Mouse (Mus musculus): ENCODE results near the gene Chn2. TPM values are rescaled to one million over a fixed set of nuclear protein-coding genes. Genes with fewer than 3 reads are reported as not detected.

Gene Chn2
- polyA plus RNA-seq, 1 experiment from 2014 or later: 13.6 TPM

DNA sequence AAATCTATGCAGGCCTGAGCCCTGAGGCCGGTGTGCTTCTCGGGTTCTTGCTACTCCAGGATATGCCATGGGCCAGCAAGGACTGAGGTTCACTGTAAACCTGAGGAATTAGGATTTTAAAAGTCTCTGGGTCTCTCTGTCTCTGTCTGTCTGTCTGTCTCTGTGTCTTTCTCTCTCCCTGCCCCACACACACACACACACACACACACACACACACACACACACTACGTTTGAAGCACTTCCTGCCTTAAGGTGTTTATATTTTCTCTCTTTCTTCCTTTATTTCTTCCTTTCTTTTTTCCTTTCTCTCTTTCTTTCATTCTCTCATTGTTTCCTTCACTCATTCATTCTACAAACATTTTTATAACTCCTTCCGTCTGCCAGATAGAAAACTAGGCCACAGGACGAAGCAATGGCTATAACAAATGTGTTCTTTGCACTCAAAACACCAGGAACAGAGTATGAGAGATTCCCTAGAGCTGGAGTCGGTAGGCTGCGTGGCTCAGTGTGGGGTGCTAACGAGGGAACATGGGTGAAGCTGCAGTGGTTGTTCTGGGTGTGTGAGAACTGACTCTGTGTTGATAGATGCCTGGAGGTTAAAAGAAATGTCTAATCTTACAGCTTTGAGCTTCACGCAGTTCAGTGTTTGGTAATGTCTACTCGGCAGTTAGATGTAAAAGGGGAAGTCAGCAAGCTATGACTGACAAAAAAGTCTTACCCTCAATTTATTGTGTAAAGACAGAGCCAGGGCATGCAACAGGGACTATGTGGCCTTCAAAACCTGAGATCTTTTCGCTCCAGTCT lies 103.7 kb downstream of the Chn2 start:
- H3K4me2 ChIP-seq: no peak overlapping the region
- no peaks in the 10 kb centered on the region for H3K36me3 ChIP-seq
- H3K9me3 ChIP-seq: no peaks in the 10 kb centered on the region
- no peak overlapping the region for H3K9ac ChIP-seq
- 75% methylated on average over 11 of the region's 11 CpGs for WGBS
- H3K4me3 ChIP-seq: no peak overlapping the region
- H3K4me1 ChIP-seq: 0 out of 2 replicates have a peak, but pooled peaks cover 3% of the 10 kb centered on the region
- H3K27ac ChIP-seq: no peak overlapping the region
- no peak for ATAC-seq (ENCODE audit: borderline replicate concordance, extremely low read depth, low FRiP score, low TSS enrichment)
- no peaks in the 10 kb centered on the region; the same call in 1 of the 2 replicates for H3K27me3 ChIP-seq

DNA sequence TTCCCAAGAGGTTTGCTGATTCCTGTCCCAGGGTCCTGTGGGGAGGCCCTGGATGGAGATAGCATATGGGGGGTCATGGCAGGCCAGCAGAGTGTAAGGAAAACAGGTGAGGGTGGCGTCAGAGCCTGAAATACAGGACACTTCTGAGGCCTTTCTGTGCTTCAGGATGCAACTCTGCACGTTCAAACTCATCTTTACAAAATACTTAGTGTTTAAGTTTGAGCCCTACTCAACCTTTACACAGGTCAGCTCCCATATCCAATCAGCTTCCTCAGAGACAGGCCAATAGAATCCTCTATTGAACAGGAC lies 104.3 kb downstream of the Chn2 start:
- 0 out of 2 replicates have a peak, but pooled peaks cover 3% of the 10 kb centered on the region for H3K4me1 ChIP-seq
- H3K4me2 ChIP-seq: no peak overlapping the region
- no peaks in the 10 kb centered on the region for H3K36me3 ChIP-seq
- 69% methylated on average over 2 of the region's 2 CpGs for WGBS
- H3K9ac ChIP-seq: no peak overlapping the region
- no peaks in the 10 kb centered on the region; the same call in 1 of the 2 replicates for H3K27me3 ChIP-seq
- H3K9me3 ChIP-seq: no peaks in the 10 kb centered on the region
- H3K4me3 ChIP-seq: no peak overlapping the region
- no peak for ATAC-seq (ENCODE audit: borderline replicate concordance, extremely low read depth, low FRiP score, low TSS enrichment)
- no peak overlapping the region for H3K27ac ChIP-seq

GRCm38 (mm10) chr6:54148844-54149526 lies 109.6 kb downstream of the Chn2 start:
- no peaks in the 10 kb centered on the region; the same call in 1 of the 2 replicates for H3K27me3 ChIP-seq
- WGBS: 62% methylated on average over 6 of the region's 6 CpGs
- no peak overlapping the region for H3K27ac ChIP-seq
- no peak overlapping the region for H3K4me3 ChIP-seq
- no peaks in the 10 kb centered on the region for H3K9me3 ChIP-seq
- H3K36me3 ChIP-seq: no peaks in the 10 kb centered on the region
- H3K4me2 ChIP-seq: no peak overlapping the region
- ATAC-seq (ENCODE audit: borderline replicate concordance, extremely low read depth, low FRiP score, low TSS enrichment): no peak
- H3K9ac ChIP-seq: no peak overlapping the region
- H3K4me1 ChIP-seq: peaks cover 15% of the 10 kb centered on the region; the same call in 1 of the 2 replicates

DNA sequence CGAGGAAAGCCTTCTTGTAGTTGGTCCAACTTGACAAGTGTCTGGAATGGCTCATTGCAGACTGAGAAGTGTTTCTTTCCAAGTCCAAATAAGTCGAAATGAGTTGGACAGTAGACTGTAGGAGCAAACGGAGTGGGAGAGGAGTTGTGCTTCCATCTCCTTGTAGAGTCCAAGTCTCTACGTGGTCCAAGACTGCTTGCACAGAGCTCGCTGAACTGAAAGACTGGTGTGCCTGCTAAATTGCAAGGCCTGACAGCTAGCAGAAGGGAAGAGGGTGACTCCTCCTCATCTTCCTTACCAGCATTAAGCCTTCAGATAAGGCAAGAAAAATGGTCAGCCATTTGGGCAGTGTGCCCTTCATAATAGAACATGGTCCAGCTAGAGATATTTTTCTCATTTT lies 111.5 kb downstream of the Chn2 start:
- H3K27ac ChIP-seq: no peak overlapping the region
- 53% methylated on average over 5 of the region's 5 CpGs for WGBS
- H3K4me1 ChIP-seq: peaks cover 14% of the 10 kb centered on the region; the same call in 1 of the 2 replicates
- H3K27me3 ChIP-seq: no peaks in the 10 kb centered on the region
- H3K4me2 ChIP-seq: no peak overlapping the region
- H3K9ac ChIP-seq: no peak overlapping the region
- no peak for ATAC-seq (ENCODE audit: borderline replicate concordance, extremely low read depth, low FRiP score, low TSS enrichment)
- H3K9me3 ChIP-seq: no peaks in the 10 kb centered on the region
- no peaks in the 10 kb centered on the region for H3K36me3 ChIP-seq
- no peak overlapping the region for H3K4me3 ChIP-seq

GRCm38 (mm10) chr6:54151443-54152241 lies 112.3 kb downstream of the Chn2 start:
- Histone ChIP-seq H3K36me3 (no peaks in the 10 kb centered on the region), H3K27ac (no peak overlapping the region), H3K9me3 (no peaks in the 10 kb centered on the region), H3K27me3 (no peaks in the 10 kb centered on the region), H3K9ac (no peak overlapping the region), H3K4me3 (no peak overlapping the region), H3K4me1 (peaks cover 12% of the 10 kb centered on the region; the same call in 1 of the 2 replicates), H3K4me2 (no peak overlapping the region)
- 67% methylated on average over 7 of the region's 7 CpGs for WGBS
- ATAC-seq (ENCODE audit: borderline replicate concordance, extremely low read depth, low FRiP score, low TSS enrichment): no peak

- Histone ChIP-seq H3K4me1 (peaks cover 16% of the 10 kb centered on the region), H3K9ac (no peak overlapping the region), H3K36me3 (no peaks in the 10 kb centered on the region), H3K27ac (no peak overlapping the region), H3K4me3 (no peak overlapping the region), H3K4me2 (no peak overlapping the region), H3K27me3 (no peaks in the 10 kb centered on the region), H3K9me3 (no peaks in the 10 kb centered on the region)
- 91% methylated on average over 2 of the region's 2 CpGs for WGBS
- no peak for ATAC-seq (ENCODE audit: borderline replicate concordance, extremely low read depth, low FRiP score, low TSS enrichment)
These were observed 117.7 kb downstream of the Chn2 start for GRCm38 (mm10) chr6:54157097-54157496.

- H3K4me1 ChIP-seq: peaks cover 28% of the 10 kb centered on the region
- peak; percentile 74 for ATAC-seq (ENCODE audit: borderline replicate concordance, extremely low read depth, low FRiP score, low TSS enrichment)
- no peak overlapping the region for H3K9ac ChIP-seq
- H3K9me3 ChIP-seq: no peaks in the 10 kb centered on the region
- 21% methylated on average over 3 of the region's 3 CpGs for WGBS
- H3K4me3 ChIP-seq: no peak overlapping the region
- H3K4me2 ChIP-seq: peak overlapping the region; percentile 8; the same call in 1 of the 2 replicates
- no peaks in the 10 kb centered on the region for H3K36me3 ChIP-seq
- peak overlapping the region; percentile 53 for H3K27ac ChIP-seq
- H3K27me3 ChIP-seq: no peaks in the 10 kb centered on the region
These were observed 119.0 kb downstream of the Chn2 start for GRCm38 (mm10) chr6:54158317-54158716.

- WGBS: 75% methylated on average over 3 of the region's 3 CpGs
- Histone ChIP-seq H3K4me2 (no peak overlapping the region), H3K27ac (no peak overlapping the region), H3K4me1 (peaks cover 29% of the 10 kb centered on the region), H3K9ac (no peak overlapping the region), H3K36me3 (no peaks in the 10 kb centered on the region), H3K4me3 (no peak overlapping the region), H3K27me3 (no peaks in the 10 kb centered on the region), H3K9me3 (no peaks in the 10 kb centered on the region)
- ATAC-seq (ENCODE audit: borderline replicate concordance, extremely low read depth, low FRiP score, low TSS enrichment): no peak
These were observed 121.3 kb downstream of the Chn2 start for GRCm38 (mm10) chr6:54160677-54161076.

GRCm38 (mm10) chr6:54161246-54161645 lies 121.9 kb downstream of the Chn2 start:
- 85% methylated on average over 3 of the region's 3 CpGs for WGBS
- Histone ChIP-seq H3K27me3 (no peaks in the 10 kb centered on the region), H3K4me2 (no peak overlapping the region), H3K9ac (no peak overlapping the region), H3K27ac (no peak overlapping the region), H3K4me1 (peaks cover 29% of the 10 kb centered on the region), H3K36me3 (no peaks in the 10 kb centered on the region), H3K9me3 (no peaks in the 10 kb centered on the region), H3K4me3 (no peak overlapping the region)
- no peak for ATAC-seq (ENCODE audit: borderline replicate concordance, extremely low read depth, low FRiP score, low TSS enrichment)

DNA sequence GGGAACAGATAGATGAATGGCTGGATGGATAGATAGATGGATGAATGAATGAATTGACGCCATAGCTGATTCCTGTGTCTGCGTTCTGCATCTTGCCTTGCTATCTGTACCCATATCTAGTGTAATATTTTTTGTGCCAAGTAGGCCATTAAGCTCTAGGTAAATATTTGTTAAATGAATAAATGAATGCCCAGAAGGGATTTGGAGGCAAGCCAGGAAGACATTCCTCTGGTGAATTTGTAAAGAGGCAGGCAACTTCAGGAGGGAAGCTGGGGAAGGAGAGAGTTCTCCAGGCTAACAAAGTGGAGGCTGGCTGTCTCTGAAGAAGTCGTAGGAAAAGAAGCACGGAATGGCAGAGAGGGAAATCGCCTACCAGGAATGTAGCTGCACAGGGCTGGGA lies 123.0 kb downstream of the Chn2 start:
- peaks cover 28% of the 10 kb centered on the region for H3K4me1 ChIP-seq
- H3K9ac ChIP-seq: no peak overlapping the region
- H3K9me3 ChIP-seq: no peaks in the 10 kb centered on the region
- no peak overlapping the region for H3K4me2 ChIP-seq
- peak overlapping the region; percentile 61 for H3K27ac ChIP-seq
- no peaks in the 10 kb centered on the region for H3K27me3 ChIP-seq
- H3K36me3 ChIP-seq: no peaks in the 10 kb centered on the region
- 27% methylated on average over 5 of the region's 5 CpGs for WGBS
- peak; percentile 13; the same call in 1 of the 2 replicates for ATAC-seq (ENCODE audit: borderline replicate concordance, extremely low read depth, low FRiP score, low TSS enrichment)
- H3K4me3 ChIP-seq: no peak overlapping the region

DNA sequence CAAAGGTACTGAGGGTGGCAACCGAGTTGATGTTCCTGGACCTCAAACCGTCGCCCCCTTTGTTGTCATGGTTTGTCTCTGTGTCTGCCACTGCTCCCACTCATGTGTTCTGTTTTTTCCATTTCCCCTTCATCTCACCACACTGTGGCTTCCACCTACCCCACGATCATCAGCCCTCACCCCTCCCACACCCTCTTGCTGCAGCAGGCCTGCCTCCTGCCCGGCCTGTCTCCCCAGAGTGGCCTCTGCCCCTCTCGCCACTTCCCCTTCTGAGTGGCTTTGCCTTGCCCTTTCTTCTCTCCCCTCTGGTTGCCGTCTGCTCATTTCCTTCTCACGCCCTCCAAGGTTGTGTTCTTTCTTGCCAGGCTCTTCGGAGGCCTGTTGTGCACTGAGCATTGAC lies 123.4 kb downstream of the Chn2 start:
- Histone ChIP-seq H3K27me3 (no peaks in the 10 kb centered on the region), H3K4me3 (no peak overlapping the region), H3K36me3 (no peaks in the 10 kb centered on the region), H3K4me2 (no peak overlapping the region), H3K9me3 (no peaks in the 10 kb centered on the region), H3K4me1 (peaks cover 23% of the 10 kb centered on the region), H3K27ac (peak overlapping the region; percentile 61), H3K9ac (no peak overlapping the region)
- WGBS: 44% methylated on average over 9 of the region's 9 CpGs
- ATAC-seq (ENCODE audit: borderline replicate concordance, extremely low read depth, low FRiP score, low TSS enrichment): peak; percentile 25; the same call in 1 of the 2 replicates
